Mouse (Mus musculus): ENCODE results near the gene Pprc1. TPM values are rescaled to one million over a fixed set of nuclear protein-coding genes. Genes with fewer than 3 reads are reported as not detected.

Gene Pprc1
- polyA plus RNA-seq (2017; shearing (Covaris generic)) = 67.9 TPM

GRCm38 (mm10) chr19:46044271-46044992, at the start of gene Pprc1:
Gene Pprc1, plus strand, starts transcription at chr19:46044886.

GRCm38 (mm10) chr19:45997785-45998693, 46.6 kb upstream of the Pprc1 start, which contains the start of gene Armh3:
Gene Armh3, minus strand, starts transcription at chr19:45998488.

GRCm38 (mm10) chr19:46003371-46004226, 41.1 kb upstream of the Pprc1 start, which contains the start of gene Hps6:
Gene Hps6, plus strand, starts transcription at chr19:46003508.

GRCm38 (mm10) chr19:46044993-46045695, 458 bp downstream of the Pprc1 start, which contains the start of gene Ldb1:
Gene Ldb1, minus strand, starts transcription at chr19:46045214.

GRCm38 (mm10) chr19:46075616-46076607, 31.2 kb downstream of the Pprc1 start, which contains the start of gene Nolc1:
Gene Nolc1, plus strand, starts transcription at chr19:46075863.

Other genes with a start within 250 kb of the Pprc1 start
- 13.7 TPM for gene Kcnip2, start 228.8 kb upstream of the Pprc1 start, polyA plus RNA-seq (2017; shearing (Covaris generic))
- 14.8 TPM for gene Armh3, start 46.4 kb upstream of the Pprc1 start, polyA plus RNA-seq (2017; shearing (Covaris generic))
- 5.8 TPM for gene Hps6, start 41.4 kb upstream of the Pprc1 start, polyA plus RNA-seq (2017; shearing (Covaris generic))
- gene Ldb1, start 328 bp downstream of the Pprc1 start, polyA plus RNA-seq (2017; shearing (Covaris generic)) = 317 TPM
- gene Nolc1, start 31.0 kb downstream of the Pprc1 start, polyA plus RNA-seq (2017; shearing (Covaris generic)) = 114 TPM
- not detected for gene Elovl3, start 87.0 kb downstream of the Pprc1 start, polyA plus RNA-seq (2017; shearing (Covaris generic))
- gene Pitx3, start 103.4 kb downstream of the Pprc1 start, polyA plus RNA-seq (2017; shearing (Covaris generic)) = not detected
- 63.1 TPM for gene Gbf1, start 107.6 kb downstream of the Pprc1 start, polyA plus RNA-seq (2017; shearing (Covaris generic))

Data from naive thymus-derived CD4-positive, alpha-beta T cell, adult 5 months (primary cell).